Mouse (Mus musculus): ENCODE measurements at regions not wholly inside any gene's neighbourhood (a gene's known extent, or its start where the extent isn't known, plus 50 kb on each side); places are given as distances from the start of the nearest gene placed in this dataset.

GRCm38 (mm10) chr2:139071690-139072089 lies 422.0 kb upstream of the Sptlc3 start:
- TF ChIP-seq CTCF (IDR thresholded peaks at IDR 0.05 in 2 of 3, conservative IDR thresholded peaks at IDR 0.05 in 1 of 3; ENCODE audit: control insufficient read depth in 1 of 3, insufficient read depth in 1 of 3, low read depth in 2 of 3, low read length in 3 of 3, poor library complexity in 1 of 3, severe bottlenecking in 1 of 3) (no peak), ZNF384 (IDR thresholded peaks at IDR 0.05; ENCODE audit: low read depth, low read length) (no peak), ZC3H11A (IDR thresholded peaks at IDR 0.05; ENCODE audit: low read depth, low read length) (no peak), EP300 (IDR thresholded peaks at IDR 0.05; ENCODE audit: low read depth in 1 of 2, low read length in 2 of 2) (no peak), GATA1 (IDR thresholded peaks at IDR 0.05; ENCODE audit: low read depth, low read length) (no peak), HCFC1 (IDR thresholded peaks at IDR 0.05; ENCODE audit: low read depth, low read length) (no peak), POLR2A (IDR thresholded peaks at IDR 0.05; ENCODE audit: control insufficient read depth in 1 of 2, insufficient read depth in 1 of 2, low read depth in 1 of 2, low read length in 2 of 2, poor library complexity in 1 of 2) (no peak), BHLHE40 (IDR thresholded peaks at IDR 0.05; ENCODE audit: borderline replicate concordance, low read depth, low read length) (no peak), CHD2 (IDR thresholded peaks at IDR 0.05; ENCODE audit: low read length) (no peak), POLR2AphosphoS2 (IDR thresholded peaks at IDR 0.05; ENCODE audit: low read length) (no peak), GABPA (IDR thresholded peaks at IDR 0.05; ENCODE audit: low read depth, low read length) (no peak)
